Mouse (Mus musculus) cortical plate, adult 2 months (tissue): ENCODE measurements around the gene Mylk2. TPM values are rescaled to one million over a fixed set of nuclear protein-coding genes. Genes with fewer than 3 reads are reported as not detected.

Source experiments
- H3K27ac ChIP-seq: fragments of 200-500 bp; 2 replicates; pipeline ENCODE4 v1.5.1; 2012; ENCODE audit warnings: low read length, control low read depth, inconsistent platforms; ENCODE audit not compliant: insufficient read depth
- H3K4me1 ChIP-seq: fragments of 200-500 bp; 2 replicates; pipeline ENCODE4 v1.6.1; 2011; ENCODE audit warnings: low read length; ENCODE audit not compliant: control insufficient read depth, insufficient read depth
- H3K4me3 ChIP-seq: fragments of 200-500 bp; 2 replicates; pipeline ENCODE4 v1.5.1; 2011; ENCODE audit warnings: mild to moderate bottlenecking, low read length, control low read depth; ENCODE audit not compliant: insufficient read depth
- CTCF ChIP-seq: fragments of 200-500 bp; IDR thresholded peaks from 2 replicates; pipeline ENCODE4 v1.5.1; 2011; ENCODE audit warnings: mild to moderate bottlenecking, control low read depth, low read length; ENCODE audit not compliant: insufficient read depth; ENCODE audit errors: extremely low read depth
- POLR2A ChIP-seq: fragments of 200-500 bp; IDR thresholded peaks from 2 replicates; pipeline ENCODE4 v1.6.1; 2011; ENCODE audit warnings: mild to moderate bottlenecking, low read length, control low read depth; ENCODE audit not compliant: insufficient read depth; ENCODE audit errors: extremely low read depth
- polyA plus RNA-seq: library from polyadenylated mRNA; depleted of rRNA; stranded (reverse); fragments of >200 nt; gene quantifications from 2 replicates; pipeline ENCODE4 v1.2.3, GENCODE M21; 2012

Mylk2 gene
- polyA plus RNA-seq, 1 experiment = not detected

DNA sequence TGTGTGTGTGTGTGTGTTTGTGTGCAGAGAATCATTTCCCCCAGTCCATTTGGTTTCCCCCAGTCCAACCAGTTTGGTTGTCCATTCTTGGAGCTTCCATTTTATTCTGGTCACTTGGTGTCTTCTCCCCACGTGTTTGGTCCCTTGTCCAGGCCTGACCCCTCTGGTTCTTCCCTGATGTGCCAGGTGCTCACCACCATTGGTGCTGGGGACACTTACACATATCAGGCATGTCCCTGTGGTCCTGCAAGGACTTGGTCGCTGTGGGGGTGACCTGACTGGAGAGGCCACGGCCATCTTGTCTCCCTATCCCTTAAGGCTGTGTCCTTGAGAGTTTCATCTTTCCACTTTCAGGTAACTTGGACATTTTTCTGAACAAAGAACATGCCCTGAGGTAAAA is 14.2 kb upstream of the Mylk2 start:
- H3K4me1 ChIP-seq = no peaks in the 10 kb centered on the region
- TF ChIP-seq POLR2A = no peak
- TF ChIP-seq CTCF = no peak
- H3K4me3 ChIP-seq = no peak overlapping the region
- H3K27ac ChIP-seq = no peak overlapping the region

GRCm38 (mm10) chr2:152899011-152899410 is 12.1 kb upstream of the Mylk2 start:
- no peak overlapping the region for H3K27ac ChIP-seq
- H3K4me1 ChIP-seq = no peaks in the 10 kb centered on the region
- no peak overlapping the region for H3K4me3 ChIP-seq
- no peak for TF ChIP-seq CTCF

DNA sequence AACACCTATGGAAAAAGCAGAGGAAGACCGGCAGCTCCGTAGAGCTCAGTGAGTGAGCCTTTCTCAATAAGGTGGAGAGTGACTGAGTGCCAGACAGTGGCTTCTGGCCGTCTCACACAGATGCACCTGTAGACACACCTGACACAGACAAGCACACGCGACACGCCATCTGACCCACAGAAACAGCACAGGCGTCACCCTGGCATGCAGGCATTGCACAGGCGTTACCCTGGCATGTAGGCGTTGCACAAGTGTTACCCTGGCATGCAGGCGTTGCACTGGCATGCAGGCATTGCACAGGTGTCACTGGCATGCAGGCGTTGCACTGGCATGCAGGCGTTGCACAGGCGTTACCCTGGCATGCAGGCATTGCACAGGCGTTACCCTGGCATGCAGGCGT is 9.9 kb upstream of the Mylk2 start:
- Histone ChIP-seq H3K27ac (no peak overlapping the region), H3K4me1 (no peaks in the 10 kb centered on the region; the same call in 1 of the 2 replicates), H3K4me3 (no peak overlapping the region)
- no peak for TF ChIP-seq POLR2A
- no peak for TF ChIP-seq CTCF

DNA sequence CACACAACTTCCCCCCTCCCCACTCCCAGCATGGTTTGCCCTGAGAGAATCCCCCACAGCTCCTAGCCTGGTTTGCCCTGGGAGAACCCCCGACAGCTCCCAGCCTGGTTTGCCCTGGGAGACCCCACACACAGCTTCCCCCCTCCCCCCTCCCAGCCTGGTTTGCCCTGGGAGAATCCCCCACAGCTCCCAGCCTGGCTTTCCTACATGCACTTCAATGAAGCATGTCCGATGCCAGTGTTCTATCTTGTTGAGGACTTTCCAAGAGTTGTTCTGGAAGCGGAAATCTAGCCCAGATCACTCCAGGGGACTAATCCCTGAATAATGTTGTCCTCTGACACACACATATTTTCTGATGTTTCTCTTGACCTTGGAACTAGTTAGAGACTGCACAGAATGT is 8.5 kb upstream of the Mylk2 start:
- TF ChIP-seq CTCF = no peak
- no peak for TF ChIP-seq POLR2A
- Histone ChIP-seq H3K4me1 (no peaks in the 10 kb centered on the region; the same call in 1 of the 2 replicates), H3K4me3 (no peak overlapping the region), H3K27ac (no peak overlapping the region)

DNA sequence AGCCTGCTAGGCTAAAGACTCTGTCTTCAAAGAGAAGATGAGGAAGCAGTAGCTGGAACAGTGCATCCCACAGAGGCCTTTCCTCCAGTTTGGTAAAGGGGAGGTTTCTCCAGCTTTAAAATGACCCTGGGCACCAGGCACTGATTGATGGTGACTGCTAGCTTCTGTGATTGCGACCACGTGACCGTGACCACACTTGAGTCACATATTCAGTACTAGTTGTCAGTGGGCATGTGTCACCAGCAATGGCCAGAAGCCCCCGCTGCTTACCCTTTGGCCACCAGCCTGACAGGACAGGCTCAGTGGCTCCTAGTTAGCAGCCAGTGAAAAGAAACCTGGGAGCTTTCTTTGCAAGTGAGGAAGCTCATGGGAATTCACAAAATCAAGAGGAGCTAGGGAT is 7.6 kb upstream of the Mylk2 start:
- Histone ChIP-seq H3K4me3 (no peak overlapping the region), H3K4me1 (no peaks in the 10 kb centered on the region; the same call in 1 of the 2 replicates)
- no peak for TF ChIP-seq POLR2A
- TF ChIP-seq CTCF = no peak

DNA sequence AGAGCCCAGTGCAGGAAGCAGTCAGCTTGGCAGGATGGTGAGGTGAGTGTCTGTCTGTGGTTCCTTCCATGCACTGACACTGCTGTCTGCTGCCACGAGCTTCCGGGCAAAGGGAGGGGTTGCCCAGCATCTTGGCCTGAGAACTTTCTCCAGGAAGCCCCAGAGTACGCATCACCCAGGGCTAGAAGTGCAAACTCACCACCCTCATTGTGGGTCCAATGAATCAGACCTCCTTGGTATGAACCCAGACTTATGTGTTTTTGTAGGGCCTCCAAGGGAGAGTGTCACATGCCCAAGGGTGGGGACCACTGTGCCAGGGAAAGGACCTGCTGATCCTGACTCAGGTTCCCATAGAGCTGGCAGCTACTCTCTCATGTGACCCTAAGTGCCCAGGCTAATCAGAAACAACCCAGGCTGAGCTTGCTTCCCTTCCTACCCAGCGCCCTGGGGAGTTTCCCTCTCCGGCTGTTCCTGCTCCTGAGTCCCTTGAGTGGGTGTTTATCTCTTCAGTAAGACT is 7.0 kb upstream of the Mylk2 start:
- TF ChIP-seq POLR2A (no peak), CTCF (no peak)
- Histone ChIP-seq H3K4me1 (no peaks in the 10 kb centered on the region; the same call in 1 of the 2 replicates), H3K4me3 (no peak overlapping the region), H3K27ac (no peak overlapping the region)

More for the DNA sequence above, 7.6 kb upstream of the Mylk2 start:
- no peak overlapping the region for H3K27ac ChIP-seq

DNA sequence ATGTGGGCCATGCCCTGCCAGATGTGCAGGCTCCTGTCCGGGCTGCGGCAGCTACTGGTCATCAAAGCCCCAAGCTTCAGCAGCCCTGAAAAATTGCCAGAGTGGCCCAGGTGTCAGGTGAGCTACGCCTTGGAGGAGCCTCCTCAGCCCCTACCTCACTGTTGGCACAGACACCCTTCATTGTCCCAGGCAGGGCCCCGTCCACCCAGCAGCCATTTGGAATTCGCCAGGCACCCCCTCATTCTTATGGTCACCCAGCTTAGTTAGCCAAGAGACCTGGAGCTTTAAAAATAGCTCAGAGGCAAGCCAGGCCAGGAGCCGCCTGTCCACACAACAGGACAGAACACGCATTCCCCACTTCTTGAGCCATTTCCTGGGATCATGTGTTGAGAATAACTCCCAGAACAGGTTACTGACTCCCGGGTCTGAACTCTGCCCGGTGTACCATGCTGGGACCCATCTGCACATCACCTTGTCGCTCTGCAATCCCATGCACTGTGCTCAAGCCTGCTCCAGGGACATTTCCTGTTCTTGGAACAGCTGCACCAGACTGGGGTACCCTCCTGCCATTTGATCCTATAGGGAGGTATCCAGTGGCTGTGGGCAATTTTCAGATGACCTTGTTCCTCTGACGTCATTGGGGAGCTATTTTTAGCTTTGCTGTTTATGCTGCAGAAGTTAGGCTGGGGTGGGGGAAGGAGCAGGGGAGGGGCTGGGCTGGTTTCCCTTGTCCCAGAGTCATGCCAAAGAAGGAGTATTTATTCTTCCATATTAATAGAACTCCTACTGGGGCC is 5.9 kb upstream of the Mylk2 start:
- Histone ChIP-seq H3K27ac (no peak overlapping the region), H3K4me3 (no peak overlapping the region)
- TF ChIP-seq POLR2A (no peak), CTCF (no peak)

DNA sequence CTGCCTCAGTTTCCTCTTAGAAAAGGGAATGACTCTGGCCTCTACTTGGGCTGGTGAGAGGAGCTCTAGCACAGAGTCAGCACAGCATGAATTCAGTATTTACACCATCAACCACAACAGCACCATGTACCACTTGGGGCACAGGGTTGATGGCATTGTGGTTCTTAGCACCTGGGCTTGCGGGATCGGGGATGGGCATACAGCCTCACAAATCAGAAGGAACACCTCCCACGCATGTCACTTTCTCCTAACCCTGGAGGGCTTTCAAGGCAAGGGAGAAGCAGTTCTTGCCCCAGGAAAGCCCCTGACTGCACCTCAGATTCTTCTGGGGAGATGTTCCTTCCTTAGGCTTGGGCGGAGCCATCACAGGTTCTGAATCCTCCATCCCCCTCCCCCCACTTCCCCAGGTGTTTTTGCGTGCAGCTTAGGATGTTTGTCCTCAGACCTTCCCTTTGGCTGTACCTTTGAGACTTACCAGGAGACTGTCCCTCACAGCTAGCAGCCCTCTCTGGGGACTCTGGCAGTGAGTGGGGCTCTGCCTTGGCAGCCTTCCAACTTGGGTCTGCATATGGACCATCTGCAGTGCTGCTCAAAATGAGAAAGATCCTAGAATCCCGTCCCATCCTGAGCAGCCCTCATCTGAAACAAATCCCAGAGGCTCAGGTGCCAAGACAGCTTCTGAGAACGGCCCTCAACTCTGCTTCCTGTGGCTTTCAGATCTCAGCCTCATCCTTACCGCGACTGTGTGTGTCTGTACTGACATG is 4.7 kb upstream of the Mylk2 start:
- H3K4me1 ChIP-seq = no peaks in the 10 kb centered on the region; the same call in 1 of the 2 replicates
- H3K4me3 ChIP-seq = no peak overlapping the region
- TF ChIP-seq POLR2A = no peak
- TF ChIP-seq CTCF = no peak
- H3K27ac ChIP-seq = no peak overlapping the region

More for the DNA sequence above, 5.9 kb upstream of the Mylk2 start:
- H3K4me1 ChIP-seq = no peaks in the 10 kb centered on the region; the same call in 1 of the 2 replicates

DNA sequence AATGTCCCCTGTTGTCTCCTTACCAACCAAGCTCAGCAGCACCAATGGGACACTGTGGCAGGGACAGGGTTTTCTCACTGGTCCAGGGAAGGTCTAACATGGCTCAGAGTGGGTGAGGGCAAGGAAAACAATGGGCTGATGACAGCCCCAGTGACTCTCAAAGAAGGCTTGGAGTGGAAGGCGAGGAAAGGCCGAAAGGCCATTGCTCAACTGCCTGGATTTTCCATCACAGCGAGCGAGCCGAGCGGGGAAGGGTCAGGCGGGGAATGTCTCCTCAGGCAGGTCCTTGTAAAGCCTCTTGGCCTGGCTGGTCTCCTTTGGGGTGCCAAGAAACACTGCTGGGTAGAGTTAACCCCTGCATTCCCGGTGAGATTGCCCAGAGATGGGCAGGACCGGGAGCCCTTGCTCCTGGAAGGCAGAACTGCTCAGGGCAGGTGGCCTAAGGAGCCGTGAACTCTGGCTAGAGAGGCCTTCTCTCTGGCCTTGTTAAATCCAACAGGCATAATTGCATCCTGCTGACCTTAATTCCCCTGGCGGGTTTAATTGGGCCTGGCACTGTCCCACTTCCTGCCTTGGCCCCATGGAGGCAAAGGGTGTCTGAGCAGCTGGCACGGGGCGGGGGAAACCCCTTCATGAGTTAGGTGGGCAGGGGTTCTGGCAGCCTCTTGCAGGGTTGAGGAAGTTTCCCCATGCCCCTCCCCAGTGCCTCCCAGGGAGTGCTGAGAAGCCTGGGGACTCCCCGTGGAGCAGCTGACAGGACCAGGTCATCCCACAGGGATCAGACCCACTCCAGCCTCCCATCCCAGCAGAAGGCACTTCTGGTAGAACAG is 3.8 kb upstream of the Mylk2 start:
- Histone ChIP-seq H3K27ac (no peak overlapping the region), H3K4me3 (no peak overlapping the region), H3K4me1 (no peaks in the 10 kb centered on the region; the same call in 1 of the 2 replicates)
- TF ChIP-seq CTCF = no peak
- no peak for TF ChIP-seq POLR2A
